Mouse (Mus musculus) kidney, embryonic 14.5 days (tissue): ENCODE measurements at regions not wholly inside any gene's neighbourhood (a gene's known extent, or its start where the extent isn't known, plus 50 kb on each side); places are given as distances from the start of the nearest gene placed in this dataset.
A peak's percentile ranks its signal among the peaks of the same experiment; 100 is the strongest.

Source experiments
- ATAC-seq: fragments of 200-750 bp; cut with Nextera tagmentation; 2 replicates; pipeline ENCODE4 v1.8.0; 2017; ENCODE audit warnings: moderate number of reproducible peaks, mild to moderate bottlenecking, moderate TSS enrichment, moderate library complexity; ENCODE audit not compliant: low FRiP score, low TSS enrichment
- H3K27ac ChIP-seq: fragments of 300-500 bp; sonication (generic); 2 replicates; pipeline ENCODE4 v1.5.1; 2014; ENCODE audit warnings: low read depth, mild to moderate bottlenecking, low read length, moderate library complexity, mixed read lengths
- H3K27me3 ChIP-seq: fragments of 300-500 bp; sonication (generic); 2 replicates; pipeline ENCODE4 v1.6.1; 2014; ENCODE audit warnings: mild to moderate bottlenecking, low read length; ENCODE audit not compliant: control insufficient read depth, insufficient read depth
- H3K36me3 ChIP-seq: fragments of 300-500 bp; sonication (generic); 2 replicates; pipeline ENCODE4 v1.6.1; 2014; ENCODE audit warnings: low read length, mixed read lengths; ENCODE audit not compliant: control insufficient read depth, insufficient read depth
- H3K4me1 ChIP-seq: fragments of 300-500 bp; sonication (generic); 2 replicates; pipeline ENCODE4 v1.6.1; 2014; ENCODE audit warnings: low read length, mixed read lengths; ENCODE audit not compliant: control insufficient read depth, insufficient read depth
- H3K4me2 ChIP-seq: fragments of 300-500 bp; sonication (generic); replicated peaks from 2 replicates; pipeline ENCODE4 v1.6.1; 2014; ENCODE audit warnings: low read depth, mild to moderate bottlenecking, low read length
- H3K4me3 ChIP-seq: fragments of 300-500 bp; sonication (generic); 2 replicates; pipeline ENCODE4 v1.5.1; 2014; ENCODE audit warnings: mild to moderate bottlenecking, low read length
- H3K9ac ChIP-seq: fragments of 300-500 bp; sonication (generic); 2 replicates; pipeline ENCODE4 v1.6.1; 2014; ENCODE audit warnings: low read depth, mild to moderate bottlenecking, low read length, moderate library complexity
- H3K9me3 ChIP-seq: fragments of 300-500 bp; sonication (generic); 2 replicates; pipeline ENCODE4 v1.6.1; 2016; ENCODE audit warnings: low read length; ENCODE audit not compliant: control insufficient read depth
- WGBS: fragments of 180-500 bp; shearing (Covaris S2); extraction: QIAGEN DNeasy Blood & Tissue Kit; methylation state at CpG from one replicate; pipeline ENCODE4 v1.1.7; 2014; 5-methylcytosine and 5-hydroxymethylcytosine counted together

DNA sequence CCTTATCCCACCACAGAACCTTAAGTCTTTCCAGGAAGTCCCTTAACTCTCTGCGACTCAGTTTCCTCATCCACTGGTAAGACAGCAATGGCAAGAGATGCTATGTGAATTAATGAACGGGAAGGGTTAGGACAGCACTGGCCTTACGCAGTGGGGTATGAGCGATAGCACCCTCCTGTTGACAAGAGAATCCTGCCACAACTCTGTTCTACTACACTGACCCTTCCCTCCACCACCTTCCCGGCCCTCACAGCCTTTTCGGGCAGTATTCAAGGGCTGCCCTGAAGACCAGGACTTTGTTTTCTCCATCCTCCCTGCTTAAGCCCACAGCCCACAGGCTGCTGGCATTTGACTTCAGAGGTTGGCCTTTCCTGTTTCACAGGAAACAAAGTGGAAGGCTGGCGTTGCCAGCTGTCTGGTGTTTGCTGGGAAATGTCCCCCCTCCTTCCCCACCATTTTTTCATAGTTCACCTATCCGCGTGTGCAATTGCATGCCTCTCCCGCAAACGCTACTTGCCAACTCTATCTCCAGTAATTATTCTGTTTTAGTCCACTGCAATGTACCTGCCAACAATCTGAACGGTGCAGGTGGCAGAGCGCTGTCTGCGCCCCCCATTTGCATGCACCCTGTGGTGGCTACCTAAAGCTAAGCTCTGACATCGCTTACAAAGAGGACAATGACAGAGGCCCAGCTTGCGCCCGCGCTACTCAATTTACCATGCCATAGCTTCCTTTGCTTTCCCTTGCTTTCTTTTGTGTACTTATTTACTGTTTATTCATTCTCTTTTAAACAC lies 251.2 kb upstream of the Sp8 start:
- no peaks in the 10 kb centered on the region; the same call in 1 of the 2 replicates for H3K27me3 ChIP-seq
- no peak overlapping the region for H3K9ac ChIP-seq
- WGBS: 49% methylated on average over 18 of the region's 18 CpGs
- H3K4me1 ChIP-seq: no peaks in the 10 kb centered on the region
- H3K36me3 ChIP-seq: no peaks in the 10 kb centered on the region
- no peak for ATAC-seq
- no peak overlapping the region for H3K27ac ChIP-seq
- no peak overlapping the region for H3K4me2 ChIP-seq
- no peaks in the 10 kb centered on the region for H3K9me3 ChIP-seq
- H3K4me3 ChIP-seq: no peak overlapping the region

DNA sequence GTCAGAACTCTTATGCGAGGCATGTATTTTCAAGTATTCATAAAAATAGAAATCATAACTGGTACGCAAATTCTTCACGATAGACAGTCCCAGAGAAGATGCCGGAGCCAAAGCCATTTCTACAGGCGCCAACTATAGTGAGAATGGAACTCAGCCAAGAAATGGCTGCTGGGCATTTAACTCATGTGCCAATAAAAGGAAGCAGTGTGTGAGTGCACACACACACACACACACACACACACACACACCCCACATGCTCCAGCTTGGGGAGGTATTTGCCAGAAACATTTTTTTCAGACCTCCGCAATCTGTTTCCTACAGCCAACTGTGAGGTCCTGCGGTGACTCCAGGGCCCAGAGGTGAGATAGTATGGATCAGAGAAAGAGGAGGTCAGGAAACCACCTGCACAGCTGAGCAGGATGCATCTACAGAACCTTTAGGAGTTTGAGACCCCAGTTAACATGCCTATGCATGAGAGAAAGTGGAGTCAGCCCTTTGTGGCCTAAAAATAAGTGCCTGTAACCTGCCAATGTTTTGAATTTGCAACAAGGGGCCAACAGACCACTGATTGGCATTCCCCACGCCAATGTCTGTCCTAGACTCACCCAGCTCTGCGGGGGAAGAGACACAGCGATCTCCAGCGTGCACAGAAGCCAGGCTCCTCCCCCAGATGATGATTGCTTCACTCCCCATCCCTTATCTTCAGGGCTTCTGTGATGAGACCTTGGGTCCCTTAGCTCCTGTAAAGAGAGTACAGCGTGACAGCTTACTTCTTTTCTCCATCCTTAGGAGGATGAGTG lies 262.1 kb upstream of the Sp8 start:
- Histone ChIP-seq H3K4me3 (no peak overlapping the region), H3K36me3 (no peaks in the 10 kb centered on the region), H3K4me1 (no peaks in the 10 kb centered on the region), H3K27ac (no peak overlapping the region), H3K9me3 (no peaks in the 10 kb centered on the region), H3K9ac (no peak overlapping the region), H3K27me3 (no peaks in the 10 kb centered on the region), H3K4me2 (no peak overlapping the region)
- WGBS: 80% methylated on average over 12 of the region's 12 CpGs
- ATAC-seq: no peak

DNA sequence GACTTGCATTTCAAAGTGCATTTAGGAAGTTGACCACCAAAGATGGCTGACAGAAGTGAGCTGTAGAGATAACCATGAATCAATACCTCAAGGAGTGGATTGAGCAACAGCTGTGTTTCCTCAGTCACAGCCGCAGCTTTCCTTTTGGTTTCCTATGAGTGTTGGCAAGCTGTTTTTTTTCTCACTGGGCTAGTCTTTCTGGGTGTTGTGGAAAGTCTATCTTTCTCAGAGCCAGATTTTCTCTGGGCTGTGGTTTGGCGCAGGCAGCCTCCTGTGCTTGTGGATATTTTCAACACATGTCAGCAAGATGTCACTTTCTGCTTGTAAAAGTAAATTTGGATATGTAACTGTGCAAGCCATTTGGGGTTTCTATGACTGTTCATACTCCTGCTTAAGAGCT lies 268.6 kb upstream of the Sp4 start:
- H3K9ac ChIP-seq: no peak overlapping the region
- H3K27me3 ChIP-seq: no peaks in the 10 kb centered on the region
- H3K4me2 ChIP-seq: no peak overlapping the region
- H3K9me3 ChIP-seq: no peaks in the 10 kb centered on the region
- no peak for ATAC-seq
- WGBS: 44% methylated on average over 2 of the region's 2 CpGs
- no peak overlapping the region for H3K27ac ChIP-seq
- no peak overlapping the region for H3K4me3 ChIP-seq
- no peaks in the 10 kb centered on the region for H3K4me1 ChIP-seq
- H3K36me3 ChIP-seq: no peaks in the 10 kb centered on the region

DNA sequence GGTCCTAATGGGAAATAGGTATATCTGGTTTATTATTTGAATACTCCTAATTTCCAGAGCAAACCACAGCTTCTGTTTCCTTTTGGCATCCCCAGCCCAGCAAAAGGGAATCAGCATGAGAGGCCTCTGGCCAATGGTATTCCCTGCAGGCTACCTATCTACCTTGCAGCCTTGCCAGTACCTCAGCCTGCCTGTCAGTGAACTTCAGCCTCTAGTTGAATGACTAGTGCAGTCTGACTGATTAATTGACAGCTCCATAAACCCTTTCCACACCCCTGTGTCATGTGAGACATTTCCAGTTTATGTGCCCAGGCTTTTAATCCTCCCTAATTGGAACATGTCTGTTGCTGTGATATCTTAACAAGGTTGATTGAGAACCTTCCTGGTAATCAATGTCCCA lies 265.4 kb upstream of the Sp4 start:
- Histone ChIP-seq H3K4me2 (no peak overlapping the region), H3K27me3 (no peaks in the 10 kb centered on the region), H3K9ac (no peak overlapping the region), H3K9me3 (no peaks in the 10 kb centered on the region), H3K36me3 (no peaks in the 10 kb centered on the region), H3K4me3 (no peak overlapping the region), H3K4me1 (no peaks in the 10 kb centered on the region), H3K27ac (no peak overlapping the region)
- no peak for ATAC-seq

DNA sequence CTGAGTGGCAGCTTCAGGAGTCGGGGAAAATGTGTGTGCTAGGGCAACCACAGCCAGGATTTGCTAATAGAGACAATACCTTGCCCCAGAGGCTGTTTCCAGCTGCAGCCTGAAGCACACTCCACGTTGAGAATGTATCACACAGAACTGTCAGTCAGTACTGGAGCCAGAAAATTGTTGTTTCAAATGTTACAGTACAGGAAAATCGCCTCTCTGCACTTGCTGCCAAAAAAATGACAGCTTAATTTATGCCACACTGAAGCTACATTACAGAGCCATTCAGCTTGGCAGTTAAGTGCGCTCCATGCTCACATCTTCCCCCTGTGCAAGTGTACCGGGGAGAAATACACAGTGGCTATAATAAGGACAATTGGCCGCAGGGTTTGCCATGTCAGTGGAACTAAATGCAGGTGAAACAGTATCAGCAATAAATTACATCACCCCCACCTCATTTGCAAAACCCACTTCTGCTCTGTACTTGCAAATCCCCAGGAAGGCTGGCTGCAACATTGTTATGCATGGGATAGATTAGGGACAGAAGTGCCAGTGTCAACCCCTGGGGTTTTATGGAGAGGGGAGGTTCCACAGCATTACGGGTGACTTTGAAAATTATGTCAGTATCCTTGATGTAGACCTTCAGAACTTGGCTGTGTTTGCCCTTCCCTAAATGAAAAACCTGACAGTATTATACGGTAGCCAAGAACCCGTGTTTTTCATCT lies 263.3 kb upstream of the Sp4 start:
- Histone ChIP-seq H3K4me2 (no peak overlapping the region), H3K4me3 (no peak overlapping the region), H3K4me1 (no peaks in the 10 kb centered on the region), H3K36me3 (no peaks in the 10 kb centered on the region), H3K9ac (no peak overlapping the region), H3K27ac (no peak overlapping the region), H3K27me3 (no peaks in the 10 kb centered on the region), H3K9me3 (no peaks in the 10 kb centered on the region)
- WGBS: 15% methylated on average over 9 of the region's 9 CpGs
- peak; percentile 66; the same call in 1 of the 2 replicates for ATAC-seq

DNA sequence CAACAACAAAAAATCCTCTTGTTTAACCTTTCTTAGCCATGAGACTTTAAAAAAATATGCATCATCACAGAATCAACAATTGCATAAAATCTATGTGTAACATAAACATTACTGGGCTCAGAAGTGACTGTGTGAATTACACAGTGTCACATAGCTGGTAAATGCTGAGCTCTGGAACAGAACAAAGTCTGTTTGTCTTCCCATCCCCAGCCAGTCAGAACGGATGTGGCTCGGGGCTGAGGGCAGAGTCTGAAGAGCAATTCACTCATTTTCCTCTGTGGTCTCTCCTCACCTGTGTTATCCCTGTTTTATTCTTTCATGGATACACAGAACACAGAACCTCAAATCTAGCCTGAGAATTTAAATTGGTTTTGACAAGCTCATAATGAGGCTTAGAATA lies 261.0 kb upstream of the Sp4 start:
- 25% methylated on average over 2 of the region's 2 CpGs for WGBS
- Histone ChIP-seq H3K9ac (no peak overlapping the region), H3K9me3 (no peaks in the 10 kb centered on the region), H3K4me2 (no peak overlapping the region), H3K36me3 (no peaks in the 10 kb centered on the region), H3K27ac (no peak overlapping the region), H3K27me3 (no peaks in the 10 kb centered on the region), H3K4me1 (no peaks in the 10 kb centered on the region), H3K4me3 (no peak overlapping the region)
- no peak for ATAC-seq

- Histone ChIP-seq H3K4me1 (no peaks in the 10 kb centered on the region), H3K4me3 (no peak overlapping the region), H3K27ac (no peak overlapping the region), H3K9me3 (no peaks in the 10 kb centered on the region), H3K36me3 (no peaks in the 10 kb centered on the region), H3K27me3 (no peaks in the 10 kb centered on the region), H3K4me2 (no peak overlapping the region), H3K9ac (no peak overlapping the region)
- 91% methylated on average over 1 of the region's 1 CpGs for WGBS
- no peak for ATAC-seq
These were observed 247.8 kb upstream of the Sp4 start for GRCm38 (mm10) chr12:118549071-118549470.

- no peak overlapping the region for H3K27ac ChIP-seq
- no peaks in the 10 kb centered on the region for H3K27me3 ChIP-seq
- no peak overlapping the region for H3K4me3 ChIP-seq
- no peaks in the 10 kb centered on the region for H3K4me1 ChIP-seq
- H3K9ac ChIP-seq: no peak overlapping the region
- H3K9me3 ChIP-seq: no peaks in the 10 kb centered on the region
- no peaks in the 10 kb centered on the region for H3K36me3 ChIP-seq
- 32% methylated on average over 6 of the region's 6 CpGs for WGBS
- H3K4me2 ChIP-seq: no peak overlapping the region
- no peak for ATAC-seq
These were observed 239.1 kb upstream of the Sp4 start for GRCm38 (mm10) chr12:118540336-118540735.

DNA sequence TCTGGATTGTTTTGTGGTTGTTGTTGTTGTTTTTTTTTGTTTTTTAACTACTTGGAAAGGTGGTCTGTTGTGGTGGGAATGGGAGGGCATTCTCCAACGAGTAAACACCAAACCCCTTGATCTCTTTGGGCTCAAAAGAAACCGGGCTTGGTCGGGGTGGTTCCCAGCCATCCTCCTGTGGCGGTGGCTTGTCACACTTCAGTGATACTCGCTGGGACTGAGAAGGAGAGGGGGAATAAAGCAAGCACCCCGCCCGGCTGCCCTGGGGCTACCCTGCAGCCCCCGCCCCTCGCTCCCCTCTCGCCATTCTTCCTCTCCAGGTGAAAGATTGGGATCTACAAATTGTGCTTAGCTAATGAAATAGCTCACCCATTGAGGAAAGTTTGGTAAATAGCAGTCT lies 229.3 kb upstream of the Sp4 start:
- Histone ChIP-seq H3K9me3 (no peaks in the 10 kb centered on the region), H3K4me1 (no peaks in the 10 kb centered on the region), H3K4me3 (peak overlapping the region; percentile 22; the same call in 1 of the 2 replicates), H3K27ac (no peak overlapping the region), H3K27me3 (peaks cover 26% of the 10 kb centered on the region), H3K4me2 (peak overlapping the region; percentile 32), H3K9ac (no peak overlapping the region), H3K36me3 (no peaks in the 10 kb centered on the region)
- WGBS: under 1% methylated on average over 9 of the region's 10 CpGs
- peak; percentile 79; the same call in 1 of the 2 replicates for ATAC-seq
